Mouse (Mus musculus) thymus, adult 2 months (tissue): ENCODE measurements around the gene Gse1.

Source experiments
- CTCF ChIP-seq: fragments of 200-500 bp; IDR thresholded peaks from 2 replicates; pipeline ENCODE4 v1.5.1; 2012; ENCODE audit warnings: mild to moderate bottlenecking, control low read depth, low read length, moderate library complexity, borderline replicate concordance; ENCODE audit not compliant: control insufficient read depth, poor library complexity, insufficient read depth; ENCODE audit errors: extremely low read depth
- POLR2A ChIP-seq: fragments of 200-500 bp; IDR thresholded peaks from 2 replicates; pipeline ENCODE4 v1.6.1; 2012; ENCODE audit warnings: mild to moderate bottlenecking, low read length, control low read depth, moderate library complexity; ENCODE audit not compliant: control insufficient read depth, poor library complexity, insufficient read depth; ENCODE audit errors: extremely low read depth

DNA sequence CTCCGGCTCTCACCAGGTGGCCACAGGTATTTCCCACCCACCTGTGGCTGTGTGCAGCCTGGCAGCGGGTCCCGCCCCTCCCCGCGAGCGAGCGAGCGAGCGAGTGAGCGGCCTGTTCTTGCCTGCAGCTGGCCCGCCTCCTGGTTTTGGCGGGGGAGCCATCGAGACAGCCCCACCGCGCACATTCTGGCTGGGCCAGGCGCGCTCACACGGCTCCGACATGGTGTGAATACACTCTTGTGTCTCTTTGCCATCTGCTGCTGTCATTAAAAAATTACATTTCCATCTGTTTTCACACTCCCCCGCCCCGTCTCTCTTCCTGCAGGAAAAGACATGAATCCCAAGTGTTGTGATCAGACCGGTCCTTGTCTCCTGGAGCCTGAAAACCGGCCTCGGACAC, 370.3 kb downstream of the Gse1 start:
- no peak for TF ChIP-seq CTCF
- TF ChIP-seq POLR2A: no peak
